Mouse (Mus musculus) cerebral cortex, adult 2 months (tissue): ENCODE measurements around the gene Olfr1410.

Experiments used
- WGBS: fragments of 180-500 bp; shearing (Covaris S2); methylation state at CpG from one replicate; pipeline ENCODE4 v1.1.7; 2018; 5-methylcytosine and 5-hydroxymethylcytosine counted together

The Olfr1410 gene

GRCm38 (mm10) chr1:92605482-92605881 is at the start of gene Olfr1410:
TSS of gene Olfr1410 (plus strand) at chr1:92605782.
- WGBS = 100% methylated on average over 1 of the region's 1 CpGs

- 92% methylated on average over 3 of the region's 3 CpGs for WGBS
These were observed 34.6 kb upstream of the Olfr1410 start, which contains the start of gene Olfr1413 for GRCm38 (mm10) chr1:92571022-92571421. TSS of gene Olfr1413 (plus strand) at chr1:92571322.

- WGBS = 84% methylated on average over 2 of the region's 2 CpGs
These were observed 20.1 kb upstream of the Olfr1410 start, which contains the start of gene Olfr1412 for GRCm38 (mm10) chr1:92585479-92585878. TSS of gene Olfr1412 (plus strand) at chr1:92585779.

GRCm38 (mm10) chr1:92594111-92594510 is 11.5 kb upstream of the Olfr1410 start, which contains the start of gene Olfr1411:
TSS of gene Olfr1411 (plus strand) at chr1:92594411.

GRCm38 (mm10) chr1:92596019-92596418 is 9.6 kb upstream of the Olfr1410 start:
- WGBS = 89% methylated on average over 3 of the region's 3 CpGs

- 81% methylated on average over 4 of the region's 4 CpGs for WGBS
These were observed 2.1 kb downstream of the Olfr1410 start for GRCm38 (mm10) chr1:92607711-92608110.

- WGBS = 9% methylated on average over 5 of the region's 5 CpGs
These were observed 5.4 kb downstream of the Olfr1410 start for GRCm38 (mm10) chr1:92611008-92611407.

- 47% methylated on average over 4 of the region's 4 CpGs for WGBS
These were observed 7.6 kb downstream of the Olfr1410 start for GRCm38 (mm10) chr1:92613175-92613574.

GRCm38 (mm10) chr1:92614516-92614915 is 8.9 kb downstream of the Olfr1410 start:
- 8% methylated on average over 1 of the region's 1 CpGs for WGBS

GRCm38 (mm10) chr1:92616046-92616445 is 10.5 kb downstream of the Olfr1410 start:
- WGBS = 43% methylated on average over 1 of the region's 1 CpGs

- 82% methylated on average over 2 of the region's 2 CpGs for WGBS
These were observed 11.9 kb downstream of the Olfr1410 start, which contains the start of gene Olfr12 for GRCm38 (mm10) chr1:92617488-92617887. TSS of gene Olfr12 (plus strand) at chr1:92617788.

- WGBS = 51% methylated on average over 4 of the region's 4 CpGs
These were observed 12.8 kb downstream of the Olfr1410 start for GRCm38 (mm10) chr1:92618360-92618759.

- 54% methylated on average over 4 of the region's 4 CpGs for WGBS
These were observed 22.6 kb downstream of the Olfr1410 start for GRCm38 (mm10) chr1:92628227-92628626.

GRCm38 (mm10) chr1:92632196-92632595 is 26.6 kb downstream of the Olfr1410 start:
- whole genome bisulfite sequencing = 76% methylated on average over 5 of the region's 5 CpGs

- 69% methylated on average over 6 of the region's 6 CpGs for WGBS
These were observed 27.4 kb downstream of the Olfr1410 start for GRCm38 (mm10) chr1:92632948-92633347.

GRCm38 (mm10) chr1:92633726-92634125 is 28.1 kb downstream of the Olfr1410 start:
- 69% methylated on average over 8 of the region's 8 CpGs for WGBS

- 70% methylated on average over 1 of the region's 1 CpGs for WGBS
These were observed 29.0 kb downstream of the Olfr1410 start for GRCm38 (mm10) chr1:92634569-92634968.

- 46% methylated on average over 4 of the region's 4 CpGs for WGBS
These were observed 29.5 kb downstream of the Olfr1410 start for GRCm38 (mm10) chr1:92634976-92635599.

GRCm38 (mm10) chr1:92636015-92636414 is 30.4 kb downstream of the Olfr1410 start:
- WGBS = 82% methylated on average over 8 of the region's 8 CpGs

- 95% methylated on average over 11 of the region's 11 CpGs for WGBS
These were observed 31.1 kb downstream of the Olfr1410 start for GRCm38 (mm10) chr1:92636676-92637075.

- WGBS = 81% methylated on average over 15 of the region's 15 CpGs
These were observed 32.1 kb downstream of the Olfr1410 start for GRCm38 (mm10) chr1:92637501-92638172.

GRCm38 (mm10) chr1:92638181-92638580 is 32.6 kb downstream of the Olfr1410 start:
- 34% methylated on average over 3 of the region's 3 CpGs for WGBS

- 82% methylated on average over 4 of the region's 4 CpGs for WGBS
These were observed 33.2 kb downstream of the Olfr1410 start for GRCm38 (mm10) chr1:92638736-92639135.
